Mouse (Mus musculus): ENCODE data around the gene Cd2ap. TPM values are rescaled to one million over a fixed set of nuclear protein-coding genes. Genes with fewer than 3 reads are reported as not detected.
"Not testable (repeated sequence)": the region's sequence is repeated elsewhere in the genome, so short reads cannot be mapped to it uniquely, and the experiment has no call there.

The Cd2ap gene
- polyA plus RNA-seq (2011; ENCODE audit: insufficient read length, low read depth, missing spikeins), result 37.7 and 39.8 TPM in 2 replicates

DNA sequence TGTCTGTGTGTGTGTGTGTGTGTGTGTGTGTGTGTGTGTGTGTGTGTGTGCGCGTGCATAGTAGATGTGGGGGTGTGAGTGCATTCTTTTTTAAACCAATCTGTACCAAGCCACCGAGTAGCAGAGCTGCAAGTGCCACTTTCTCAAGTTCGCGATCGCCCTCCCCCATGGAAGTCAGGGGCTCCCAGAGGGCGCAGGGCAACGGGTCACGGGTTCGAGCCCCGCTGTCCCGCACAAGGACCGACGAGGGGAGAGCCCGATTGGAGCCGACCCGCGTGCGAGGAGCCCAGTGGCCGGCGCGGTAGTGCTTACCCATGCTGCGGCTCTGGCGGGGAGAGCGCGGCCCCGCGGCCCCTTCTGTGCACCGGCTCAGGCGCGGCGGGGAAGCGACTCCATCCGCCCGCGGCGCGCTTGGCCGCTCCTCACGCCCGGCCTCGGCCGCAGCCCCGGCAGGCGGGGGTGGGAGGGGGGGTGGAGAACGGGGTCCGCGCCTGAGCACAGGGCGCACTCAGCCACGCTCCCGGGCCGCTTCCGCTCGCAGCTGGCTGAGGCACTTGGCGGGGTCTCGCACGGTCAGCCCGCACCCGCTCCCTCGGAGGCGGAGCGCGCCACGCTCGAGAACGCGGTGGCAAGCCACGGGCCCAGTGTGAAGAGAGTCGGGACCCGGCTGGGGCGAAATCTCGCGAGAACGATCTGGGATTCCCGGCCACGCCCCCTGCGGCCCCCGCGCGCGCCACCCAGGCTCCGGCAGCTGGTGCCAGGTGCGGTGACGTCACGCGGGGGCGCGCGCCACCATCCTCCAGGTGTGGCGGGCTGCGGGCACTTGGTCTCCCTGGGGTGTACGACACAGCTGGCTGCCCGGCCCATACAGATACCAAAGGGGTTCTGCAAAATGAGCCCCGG, at the start of gene Cd2ap:
Gene Cd2ap, minus strand, starts transcription at position 665 of the 903 bp plus-strand sequence.
- Histone ChIP-seq H3K4me3 (ENCODE audit: insufficient read depth, low read length) (peak within 1 kb of the TSS; percentile 97), H3K4me1 (ENCODE audit: control insufficient read depth, insufficient read depth, low read length) (peaks cover 5% of the 10 kb centered on the region), H3K27ac (ENCODE audit: insufficient read depth, low read length) (peak within 1 kb of the TSS; percentile 57)
- no peak for TF ChIP-seq CTCF (IDR thresholded peaks at IDR 0.05; ENCODE audit: borderline replicate concordance, insufficient read depth, low read length)
- TF ChIP-seq POLR2A (IDR thresholded peaks at IDR 0.05; ENCODE audit: low read depth, low read length), result peak; percentile 98

DNA sequence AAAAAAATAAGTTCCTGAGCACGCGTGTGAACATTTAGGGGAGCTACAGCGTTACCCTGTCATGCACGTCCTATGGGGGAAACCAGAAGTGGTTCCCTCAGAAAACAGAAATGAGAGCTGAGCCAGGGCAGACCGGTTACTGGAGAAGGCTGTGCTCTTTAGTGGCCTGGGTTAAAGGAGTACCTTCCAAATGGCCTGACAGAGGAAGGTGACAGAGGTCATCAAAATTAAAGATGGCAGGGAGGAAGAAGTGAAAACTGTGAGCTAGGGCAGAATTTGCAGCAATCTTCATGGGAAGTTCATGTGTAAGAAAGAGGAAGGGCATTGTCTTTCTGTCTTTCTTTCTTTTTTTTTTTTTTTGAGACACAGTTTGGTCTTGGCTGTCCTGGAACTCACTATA, 48.3 kb upstream of the Cd2ap start:
- TF ChIP-seq POLR2A (IDR thresholded peaks at IDR 0.05; ENCODE audit: low read depth, low read length) (no peak), CTCF (IDR thresholded peaks at IDR 0.05; ENCODE audit: borderline replicate concordance, insufficient read depth, low read length) (no peak)
- Histone ChIP-seq H3K4me1 (ENCODE audit: control insufficient read depth, insufficient read depth, low read length) (no peaks in the 10 kb centered on the region), H3K27ac (ENCODE audit: insufficient read depth, low read length) (no peak overlapping the region), H3K4me3 (ENCODE audit: insufficient read depth, low read length) (no peak overlapping the region)

DNA sequence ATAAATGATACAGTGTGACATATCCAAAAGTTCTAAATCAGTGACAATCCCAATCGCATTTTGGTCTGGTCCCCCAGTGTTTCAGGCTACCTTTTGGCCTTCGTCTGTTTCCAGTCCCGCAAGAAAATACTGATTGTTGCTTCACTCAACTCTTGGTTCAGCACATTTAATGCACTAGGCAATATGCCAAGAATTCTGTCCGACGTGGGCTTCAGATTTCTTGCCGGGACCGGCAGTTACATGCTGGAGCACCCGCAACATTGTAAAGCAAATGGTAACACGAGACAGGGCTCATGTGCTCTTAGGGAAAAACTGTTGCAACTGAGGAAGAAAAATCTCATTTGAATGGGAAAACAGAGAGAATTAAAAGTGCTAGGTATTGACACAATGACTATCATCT, 42.3 kb upstream of the Cd2ap start:
- Histone ChIP-seq H3K4me3 (ENCODE audit: insufficient read depth, low read length) (no peak overlapping the region), H3K27ac (ENCODE audit: insufficient read depth, low read length) (no peak overlapping the region), H3K4me1 (ENCODE audit: control insufficient read depth, insufficient read depth, low read length) (no peaks in the 10 kb centered on the region)
- no peak for TF ChIP-seq POLR2A (IDR thresholded peaks at IDR 0.05; ENCODE audit: low read depth, low read length)
- TF ChIP-seq CTCF (IDR thresholded peaks at IDR 0.05; ENCODE audit: borderline replicate concordance, insufficient read depth, low read length), result no peak

DNA sequence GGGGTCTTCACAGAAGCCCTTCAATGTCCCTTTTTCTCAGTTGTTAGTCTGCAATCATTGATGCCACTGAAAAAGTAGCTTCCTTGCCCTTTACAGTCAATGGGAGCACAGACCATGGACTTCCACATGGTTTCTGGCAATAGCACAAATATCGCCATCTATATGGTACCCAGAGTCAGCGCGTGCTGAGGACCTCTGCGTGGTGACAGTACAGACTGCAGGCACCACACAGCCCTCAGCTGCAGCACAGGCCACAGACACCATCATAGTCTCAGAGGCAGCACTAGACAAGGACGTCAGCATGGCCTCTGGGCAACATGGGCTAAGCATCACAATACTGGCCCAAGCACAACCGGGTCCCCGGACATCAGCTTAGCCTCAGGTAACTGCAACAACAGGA, 38.3 kb upstream of the Cd2ap start:
- H3K4me3 ChIP-seq (ENCODE audit: insufficient read depth, low read length), result no peak overlapping the region
- no peak overlapping the region for H3K27ac ChIP-seq (ENCODE audit: insufficient read depth, low read length)
- TF ChIP-seq CTCF (IDR thresholded peaks at IDR 0.05; ENCODE audit: borderline replicate concordance, insufficient read depth, low read length) (no peak), POLR2A (IDR thresholded peaks at IDR 0.05; ENCODE audit: low read depth, low read length) (no peak)
- no peaks in the 10 kb centered on the region for H3K4me1 ChIP-seq (ENCODE audit: control insufficient read depth, insufficient read depth, low read length)

DNA sequence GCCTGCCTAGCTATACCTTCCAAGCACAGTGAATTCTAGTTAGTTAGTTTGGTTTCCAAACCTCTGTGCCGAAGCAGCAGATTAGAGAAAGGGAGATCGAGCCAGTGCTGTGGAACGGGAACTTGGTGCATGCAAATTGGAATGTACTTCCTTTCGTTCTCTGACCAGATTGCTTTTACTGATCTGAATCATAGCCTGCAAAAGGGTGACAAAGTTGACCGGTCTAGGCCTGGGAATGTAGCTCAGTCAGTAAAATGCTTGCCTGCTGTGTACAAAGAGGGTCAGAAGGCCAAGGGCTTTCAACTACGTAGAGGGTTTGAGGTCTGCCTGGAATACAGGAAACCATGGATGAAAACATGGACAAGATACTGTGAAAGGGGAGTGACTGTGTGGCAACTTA, 35.7 kb upstream of the Cd2ap start:
- Histone ChIP-seq H3K4me1 (ENCODE audit: control insufficient read depth, insufficient read depth, low read length) (no peaks in the 10 kb centered on the region; the same call in 1 of the 2 replicates), H3K27ac (ENCODE audit: insufficient read depth, low read length) (no peak overlapping the region), H3K4me3 (ENCODE audit: insufficient read depth, low read length) (no peak overlapping the region)
- TF ChIP-seq CTCF (IDR thresholded peaks at IDR 0.05; ENCODE audit: borderline replicate concordance, insufficient read depth, low read length) (no peak), POLR2A (IDR thresholded peaks at IDR 0.05; ENCODE audit: low read depth, low read length) (no peak)

DNA sequence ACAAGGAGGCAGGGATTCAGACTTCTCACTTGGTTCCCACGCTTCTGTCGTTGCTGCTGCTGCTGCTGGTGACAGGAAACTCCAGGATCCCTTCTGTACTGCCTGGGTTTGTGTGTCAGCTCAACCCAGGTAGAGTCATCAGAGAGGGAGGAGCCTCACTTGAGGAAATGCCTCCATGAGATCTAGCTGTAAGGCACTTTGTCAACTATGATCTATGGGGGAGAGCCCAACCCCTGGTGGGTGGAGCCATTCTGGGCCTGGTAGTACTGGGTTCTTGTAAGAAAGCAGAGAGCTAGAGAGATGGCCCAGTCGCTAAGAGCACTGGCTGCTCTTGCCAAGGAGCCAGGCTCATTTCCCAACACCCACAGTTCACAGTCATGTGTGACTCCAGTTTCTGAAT, 34.0 kb upstream of the Cd2ap start:
- Histone ChIP-seq H3K4me1 (ENCODE audit: control insufficient read depth, insufficient read depth, low read length) (no peaks in the 10 kb centered on the region; the same call in 1 of the 2 replicates), H3K27ac (ENCODE audit: insufficient read depth, low read length) (no peak overlapping the region), H3K4me3 (ENCODE audit: insufficient read depth, low read length) (no peak overlapping the region)
- no peak for TF ChIP-seq POLR2A (IDR thresholded peaks at IDR 0.05; ENCODE audit: low read depth, low read length)
- TF ChIP-seq CTCF (IDR thresholded peaks at IDR 0.05; ENCODE audit: borderline replicate concordance, insufficient read depth, low read length), result no peak

DNA sequence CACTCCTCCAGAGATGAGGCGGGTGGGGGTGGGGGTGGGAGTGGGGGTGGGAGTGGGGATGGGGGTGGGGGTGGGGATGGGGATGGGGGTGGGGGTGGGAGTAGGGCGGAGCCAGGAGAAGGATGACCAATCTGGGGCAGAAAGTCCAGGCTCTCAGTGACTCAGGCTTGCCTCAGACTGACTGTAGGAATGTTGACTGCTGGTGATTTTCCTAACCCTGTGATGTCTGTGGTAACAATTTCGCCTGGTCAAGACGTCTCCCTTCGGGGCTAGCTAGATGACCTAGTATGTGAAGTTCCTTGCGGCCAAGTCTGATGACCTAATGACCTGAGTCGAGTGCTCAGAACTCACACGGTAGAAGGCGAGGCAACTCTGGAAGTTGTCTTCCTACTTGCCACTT, 32.9 kb upstream of the Cd2ap start:
- Histone ChIP-seq H3K27ac (ENCODE audit: insufficient read depth, low read length) (peak overlapping the region; percentile 42; the same call in 1 of the 2 replicates), H3K4me1 (ENCODE audit: control insufficient read depth, insufficient read depth, low read length) (no peaks in the 10 kb centered on the region; the same call in 1 of the 2 replicates), H3K4me3 (ENCODE audit: insufficient read depth, low read length) (no peak overlapping the region)
- TF ChIP-seq POLR2A (IDR thresholded peaks at IDR 0.05; ENCODE audit: low read depth, low read length), result no peak
- TF ChIP-seq CTCF (IDR thresholded peaks at IDR 0.05; ENCODE audit: borderline replicate concordance, insufficient read depth, low read length), result no peak

DNA sequence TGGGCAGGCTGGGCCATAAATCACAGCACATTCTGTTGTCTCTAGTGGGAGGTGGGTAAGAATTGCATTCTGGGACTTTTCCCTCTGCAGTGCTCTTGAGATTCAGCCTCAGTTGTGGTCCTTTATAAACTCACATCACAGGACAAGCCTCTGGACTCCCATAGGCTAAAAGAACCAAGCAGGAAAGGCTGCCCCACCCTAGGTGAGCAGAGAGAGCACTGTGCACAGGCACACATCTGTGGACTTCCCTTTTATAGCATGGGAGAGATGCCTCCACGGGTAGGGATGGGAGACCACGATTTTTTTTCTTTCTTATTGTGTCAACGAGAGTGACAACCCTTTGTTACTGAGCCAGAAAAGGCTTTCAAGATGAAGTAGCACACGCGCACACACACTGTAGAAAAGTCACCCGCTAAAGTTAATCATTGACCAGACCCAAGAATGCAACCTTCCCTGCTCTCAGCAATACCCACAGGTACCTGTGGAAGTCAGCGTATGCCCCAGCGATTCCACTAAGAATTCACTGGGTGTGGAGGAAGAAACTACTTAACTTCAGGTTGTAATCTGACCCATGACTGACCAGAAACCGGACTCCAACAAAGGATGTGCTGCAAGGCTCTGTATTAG, 32.4 kb upstream of the Cd2ap start:
- Histone ChIP-seq H3K4me1 (ENCODE audit: control insufficient read depth, insufficient read depth, low read length) (no peaks in the 10 kb centered on the region; the same call in 1 of the 2 replicates), H3K4me3 (ENCODE audit: insufficient read depth, low read length) (no peak overlapping the region), H3K27ac (ENCODE audit: insufficient read depth, low read length) (no peak overlapping the region)
- TF ChIP-seq POLR2A (IDR thresholded peaks at IDR 0.05; ENCODE audit: low read depth, low read length), result no peak
- no peak for TF ChIP-seq CTCF (IDR thresholded peaks at IDR 0.05; ENCODE audit: borderline replicate concordance, insufficient read depth, low read length)

DNA sequence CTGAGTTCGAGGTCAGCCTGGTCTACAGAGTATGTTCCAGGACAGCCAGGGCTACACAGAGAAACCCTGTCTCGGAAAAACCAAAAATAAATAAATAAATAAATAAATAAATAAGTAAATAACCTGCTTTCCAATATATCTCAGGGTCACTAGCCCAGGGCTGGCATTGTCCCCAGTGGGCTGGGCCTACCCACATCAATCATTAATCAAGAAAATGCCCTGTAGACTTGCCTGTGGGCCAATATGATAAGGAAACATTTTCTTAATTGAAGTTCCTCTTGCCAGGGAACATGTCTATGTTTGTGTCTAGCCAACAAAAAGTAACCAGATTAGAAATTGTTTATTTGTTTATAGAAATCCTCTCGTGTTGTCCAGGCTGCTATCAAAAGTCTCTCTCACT, 31.7 kb upstream of the Cd2ap start:
- Histone ChIP-seq H3K4me1 (ENCODE audit: control insufficient read depth, insufficient read depth, low read length) (no peaks in the 10 kb centered on the region; the same call in 1 of the 2 replicates), H3K4me3 (ENCODE audit: insufficient read depth, low read length) (no peak overlapping the region), H3K27ac (ENCODE audit: insufficient read depth, low read length) (no peak overlapping the region)
- TF ChIP-seq POLR2A (IDR thresholded peaks at IDR 0.05; ENCODE audit: low read depth, low read length), result no peak
- TF ChIP-seq CTCF (IDR thresholded peaks at IDR 0.05; ENCODE audit: borderline replicate concordance, insufficient read depth, low read length), result no peak

DNA sequence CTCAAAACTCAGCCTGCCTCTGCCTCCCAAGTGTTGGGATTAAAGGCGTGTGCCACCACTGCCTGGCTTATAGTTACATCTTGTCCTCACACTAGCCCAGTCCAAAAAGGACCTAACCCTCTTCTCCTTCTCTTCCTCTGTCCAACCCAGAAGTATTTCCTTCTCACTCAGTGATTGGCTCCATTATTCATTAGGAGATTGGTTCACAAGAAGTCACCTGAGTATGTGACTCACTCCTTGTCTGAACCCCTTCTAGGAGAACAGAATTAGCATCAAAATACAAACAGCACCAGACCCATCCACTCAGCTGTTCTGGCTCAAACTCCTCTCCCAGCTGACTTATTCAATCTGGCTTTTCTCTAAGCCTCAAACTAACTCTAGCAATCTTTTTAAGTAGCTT, 30.0 kb upstream of the Cd2ap start:
- not testable (repeated sequence) for H3K4me1 ChIP-seq (ENCODE audit: control insufficient read depth, insufficient read depth, low read length); H3K27ac ChIP-seq (ENCODE audit: insufficient read depth, low read length); H3K4me3 ChIP-seq (ENCODE audit: insufficient read depth, low read length)

Data from embryonic fibroblast, embryonic 13.5 days (primary cell).